Mouse (Mus musculus): ENCODE results near the gene Fgf3. TPM values are rescaled to one million over a fixed set of nuclear protein-coding genes. Genes with fewer than 3 reads are reported as not detected.

Fgf3 gene
- polyA plus RNA-seq, 1 experiment: not detected

DNA sequence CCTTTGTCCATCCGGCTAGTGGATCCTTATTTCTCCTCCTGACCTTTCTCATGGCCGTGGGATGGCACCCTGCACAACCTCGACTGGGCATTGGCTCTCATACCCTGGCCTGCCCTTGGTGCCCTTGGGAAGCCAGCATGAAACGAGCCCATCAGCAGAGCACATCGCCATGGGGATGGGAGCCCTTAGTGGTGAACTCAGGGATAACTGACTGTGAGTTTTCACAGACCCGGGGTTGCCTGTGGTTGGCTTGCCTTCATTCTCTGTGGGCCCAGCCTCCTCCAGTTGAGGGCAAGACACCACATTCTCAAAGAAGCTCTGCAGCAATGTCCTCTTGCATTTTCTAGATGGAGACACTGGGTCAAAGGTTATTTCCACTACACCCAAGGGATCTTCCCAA is 54.4 kb downstream of the Fgf3 start:
- no peak overlapping the region for H3ac ChIP-seq (ENCODE audit: control insufficient read depth, insufficient read length, low read depth)
- no peaks in the 10 kb centered on the region for H3K79me3 ChIP-seq (ENCODE audit: low read depth)
- H3K79me2 ChIP-seq (ENCODE audit: control insufficient read depth, insufficient read depth): no peaks in the 10 kb centered on the region
- H3K4me3 ChIP-seq (ENCODE audit: insufficient read depth, poor library complexity, severe bottlenecking): no peak overlapping the region
- H3K27me3 ChIP-seq (ENCODE audit: control insufficient read depth, insufficient read depth, insufficient read length): peaks cover 19% of the 10 kb centered on the region
- no peak for TF ChIP-seq MYOG (IDR thresholded peaks at IDR 0.05; ENCODE audit: control insufficient read depth, extremely low read depth, insufficient read length)
- no peak for TF ChIP-seq FOSL1 (IDR thresholded peaks at IDR 0.05; ENCODE audit: insufficient read depth, low read length, poor library complexity, severe bottlenecking)
- TF ChIP-seq MYOD1 (IDR thresholded peaks at IDR 0.05; ENCODE audit: control insufficient read depth, insufficient read length, low read depth): no peak
- no peak for TF ChIP-seq USF1 (IDR thresholded peaks at IDR 0.05; ENCODE audit: low read depth)
- no peak for TF ChIP-seq MAX (IDR thresholded peaks at IDR 0.05)
- no peak for TF ChIP-seq CEBPB (IDR thresholded peaks at IDR 0.05; ENCODE audit: low read depth)
- TF ChIP-seq CTCF (IDR thresholded peaks at IDR 0.05; ENCODE audit: control insufficient read depth, insufficient read depth, insufficient read length): no peak
- no peaks in the 10 kb centered on the region for H3K36me3 ChIP-seq (ENCODE audit: control insufficient read depth, insufficient read depth)

Other genes with a start within 250 kb of the Fgf3 start
- gene Ano1, start 86.1 kb upstream of the Fgf3 start, polyA plus RNA-seq (2012; fragmentation: generic; extraction: Trizol): 2.7 TPM
- gene Fgf4, start 9.3 kb downstream of the Fgf3 start, polyA plus RNA-seq (2012; fragmentation: generic; extraction: Trizol): not detected
- 0.02 TPM for gene Fgf15, start 58.4 kb downstream of the Fgf3 start, polyA plus RNA-seq (2012; fragmentation: generic; extraction: Trizol)
- 13.5 TPM for gene LTO1, start 77.0 kb downstream of the Fgf3 start, polyA plus RNA-seq (2012; fragmentation: generic; extraction: Trizol)
- 196 TPM for gene Ccnd1, start 101.8 kb downstream of the Fgf3 start, polyA plus RNA-seq (2012; fragmentation: generic; extraction: Trizol)